Mouse (Mus musculus) monocyte, adult 59 days (primary cell): ENCODE data around the gene Map6d1. TPM values are rescaled to one million over a fixed set of nuclear protein-coding genes. Genes with fewer than 3 reads are reported as not detected.

Experiments
- total RNA-seq, 2 experiments: library from RNA; stranded (reverse); gene quantifications; one replicate each; pipeline ENCODE4 v1.2.4; 2023

Map6d1 gene
- not detected for total RNA-seq

GRCm38 (mm10) chr16:20240468-20241414 lies at the start of gene Map6d1:
Gene Map6d1 (minus strand): TSS chr16:20241358.

Other genes starting within 250 kb of the Map6d1 start
- gene Klhl24, start 143.8 kb downstream of the Map6d1 start, total RNA-seq = 100 to 1,000 TPM; 155 to 163 TPM
- gene Yeats2, start 100.3 kb downstream of the Map6d1 start, total RNA-seq = 10 to 100 TPM; 28.9 to 38.0 TPM
- 100 to 1,000 TPM; 119 to 127 TPM for gene Parl, start 61.0 kb upstream of the Map6d1 start, total RNA-seq
- 10 to 100 TPM; 60.9 to 68.9 TPM for gene Cyp2ab1, start 84.0 kb upstream of the Map6d1 start, total RNA-seq
- gene Abcc5, start 185.0 kb upstream of the Map6d1 start, total RNA-seq = 100 to 1,000 TPM; 156 to 177 TPM